In genomic region chr10:24479148-24479547, GRCm38 (mm10) we compare ENCODE assay signal across 14 mouse cellular contexts.
DNase-seq lines count a peak whose midpoint lies in the region; ATAC-seq lines count a peak whose summit lies in the region.
"Had no signal": no experiment of that assay in that cellular context is flagged by ENCODE, and none has a peak within 500 bp of the region (broad histone marks: within the 10 kb centered on the region; RNA-seq: fewer than 3 reads in every experiment).

No protein-coding gene starts in this region.

- H3K36me3 ChIP-seq in intestine, embryonic 15.5 days: no peaks in the 10 kb centered on the region
- H3K36me3 ChIP-seq: embryonic facial prominence, embryonic 15.5 days; G1E; limb, embryonic 13.5 days had no signal

- H3K27me3 ChIP-seq in intestine, embryonic 15.5 days (replicated peaks): no peaks in the 10 kb centered on the region
- H3K27me3 ChIP-seq: embryonic facial prominence, embryonic 15.5 days; limb, embryonic 13.5 days had no signal

- 0 out of 2 replicates have a peak, but pooled peaks have one; percentile 17 for ATAC-seq in intestine, embryonic 15.5 days

- H3K27ac ChIP-seq in intestine, embryonic 15.5 days: peak overlapping the region; percentile 49; the same call in 1 of the 2 replicates
- H3K27ac ChIP-seq: embryonic facial prominence, embryonic 15.5 days; hindbrain, embryonic 14.5 days; limb, embryonic 13.5 days had no signal

- whole genome bisulfite sequencing in intestine, embryonic 15.5 days: 45% methylated on average over 11 of the region's 11 CpGs

- H3K9ac ChIP-seq in intestine, embryonic 15.5 days: no peak overlapping the region
- H3K9ac ChIP-seq: embryonic facial prominence, embryonic 15.5 days; hindbrain, embryonic 14.5 days; limb, embryonic 13.5 days had no signal

- H3K4me1 ChIP-seq in intestine, embryonic 15.5 days (replicated peaks): 0 out of 2 replicates have a peak, but pooled peaks cover 2% of the 10 kb centered on the region
- H3K4me1 ChIP-seq: embryonic facial prominence, embryonic 15.5 days had no signal

- H3K4me3 ChIP-seq in intestine, embryonic 15.5 days (replicated peaks): no peak overlapping the region
- H3K4me3 ChIP-seq: embryonic facial prominence, embryonic 15.5 days; limb, embryonic 13.5 days had no signal

- H3K4me2 ChIP-seq in intestine, embryonic 15.5 days (replicated peaks): no peak overlapping the region; the same call in 1 of the 2 replicates
- H3K4me2 ChIP-seq: embryonic facial prominence, embryonic 15.5 days; hindbrain, embryonic 14.5 days; limb, embryonic 13.5 days had no signal

- no peaks in the 10 kb centered on the region for H3K9me3 ChIP-seq in intestine, embryonic 15.5 days
- H3K9me3 ChIP-seq: embryonic facial prominence, embryonic 15.5 days; G1E; limb, embryonic 13.5 days had no signal

- peak; percentile 14 for DNase-seq in gastrocnemius, adult 18-20 months (ENCODE audit: low spot score)
- no peak for DNase-seq in gastrocnemius, adult 8-10 months (ENCODE audit: low spot score in 2 of 2)
- DNase-seq in NIH3T3 (ENCODE audit: low read depth): peak; percentile 78
- DNase-seq in heart, adult 9 months (ENCODE audit: low spot score in 2 of 2): peak; percentile 29 to 56
- no peak for DNase-seq in adrenal gland, adult 8-10 months
- no peak for DNase-seq in B cell, adult 2 months
- no peak for DNase-seq in MN1 (ENCODE audit: low spot score)
- DNase-seq: cerebellum, postnatal 36 days; thymus, postnatal 14 days had no signal

Comparison
In these comparisons a context has a peak if more than half of its experiments do, and no peak if none do; other contexts are left out.
1. DNase-seq: peak in gastrocnemius, adult 18-20 months (single experiment), NIH3T3 (single experiment) and heart, adult 9 months (2 of 2); none in gastrocnemius, adult 8-10 months (0 of 2), adrenal gland, adult 8-10 months (single experiment), B cell, adult 2 months (0 of 2) and MN1 (single experiment).